Mouse (Mus musculus): Measurements from ENCODE around the gene Pten.

GRCm38 (mm10) chr19:32755104-32755791 lies 2.0 kb upstream of the Pten start:
- TF ChIP-seq CTCF (IDR thresholded peaks at IDR 0.05; ENCODE audit: extremely low read depth, insufficient read length, insufficient replicate concordance, low read depth, low read length) (peak; percentile 35; the same call in 1 of the 2 replicates), POLR2A (IDR thresholded peaks at IDR 0.05; ENCODE audit: low read depth, low read length) (no peak)

All from small intestine, adult 2 months (tissue).